Mouse (Mus musculus) ES-Bruce4 (cell line): ENCODE results near the gene Tm4sf19. TPM values are rescaled to one million over a fixed set of nuclear protein-coding genes. Genes with fewer than 3 reads are reported as not detected.

Experiments used
- H3K27ac ChIP-seq: 2 replicates; pipeline ENCODE4 v1.5.1; 2012; ENCODE audit warnings: low read length, inconsistent platforms; ENCODE audit not compliant: insufficient read depth
- H3K27me3 ChIP-seq: 2 replicates; pipeline ENCODE4 v1.6.1; 2012; ENCODE audit warnings: mild to moderate bottlenecking, low read length, inconsistent platforms; ENCODE audit not compliant: control insufficient read depth, poor library complexity, insufficient read depth, severe bottlenecking
- H3K36me3 ChIP-seq: 2 replicates; pipeline ENCODE4 v1.6.1; 2012; ENCODE audit warnings: inconsistent platforms, mild to moderate bottlenecking, low read length, moderate library complexity; ENCODE audit not compliant: control insufficient read depth, poor library complexity, insufficient read depth, severe bottlenecking
- H3K4me1 ChIP-seq: one replicate; pipeline ENCODE4 v1.8.1; 2011; ENCODE audit warnings: low read length; ENCODE audit not compliant: control insufficient read depth, insufficient read depth
- H3K4me3 ChIP-seq: 2 replicates; pipeline ENCODE4 v1.5.1; 2011; ENCODE audit warnings: low read depth, mild to moderate bottlenecking, low read length
- H3K9ac ChIP-seq: 2 replicates; pipeline ENCODE4 v1.6.1; 2012; ENCODE audit warnings: low read depth, mild to moderate bottlenecking, inconsistent platforms; ENCODE audit not compliant: poor library complexity, severe bottlenecking
- H3K9me3 ChIP-seq: replicated peaks from 2 replicates; pipeline ENCODE4 v1.6.1; 2012; ENCODE audit warnings: mild to moderate bottlenecking, low read length, inconsistent platforms; ENCODE audit not compliant: control insufficient read depth, poor library complexity, insufficient read depth, severe bottlenecking
- CTCF ChIP-seq: IDR thresholded peaks from one replicate; pipeline ENCODE4 v1.8.1; 2011; ENCODE audit warnings: low read depth, low read length
- EP300 ChIP-seq: IDR thresholded peaks from 2 replicates; pipeline ENCODE4 v1.6.1; 2011; ENCODE audit warnings: low read depth, low read length; ENCODE audit not compliant: insufficient read depth
- POLR2A ChIP-seq: IDR thresholded peaks from one replicate; pipeline ENCODE4 v1.8.1; 2011; ENCODE audit warnings: low read length; ENCODE audit not compliant: insufficient read depth
- polyA plus RNA-seq: library from polyadenylated mRNA; stranded (reverse); fragments of >200 nt; gene quantifications from 2 replicates; pipeline ENCODE4 v1.2.4, GENCODE M21; 2011; ENCODE audit warnings: low read depth; ENCODE audit not compliant: missing spikeins, insufficient read depth, insufficient read length

Tm4sf19 gene
- polyA plus RNA-seq, 1 experiment, result not detected

DNA sequence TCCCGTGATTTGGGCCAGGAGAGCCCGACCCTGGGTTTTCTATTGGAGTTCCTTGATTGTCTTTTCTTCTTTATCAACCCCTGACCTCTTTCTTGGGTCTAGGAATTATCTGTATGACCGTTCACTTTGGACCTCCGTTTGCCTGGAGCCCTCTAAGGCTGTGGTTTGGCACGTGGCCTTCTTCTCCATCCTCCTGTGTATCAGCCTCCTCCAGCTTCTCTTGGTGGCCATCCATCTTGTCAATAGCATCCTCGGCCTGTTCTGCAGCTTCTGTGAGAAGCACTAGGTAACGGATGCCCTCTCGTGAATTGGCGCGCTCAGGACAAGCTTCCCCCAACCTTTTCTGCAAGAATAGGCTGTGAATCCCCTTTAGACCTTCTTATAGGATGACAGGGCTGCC is 7.4 kb downstream of the Tm4sf19 start:
- no peaks in the 10 kb centered on the region for H3K9me3 ChIP-seq
- TF ChIP-seq CTCF (no peak), POLR2A (no peak), EP300 (no peak)
- no peak overlapping the region for H3K27ac ChIP-seq
- H3K36me3 ChIP-seq, result no peaks in the 10 kb centered on the region
- no peaks in the 10 kb centered on the region for H3K27me3 ChIP-seq
- no peak overlapping the region for H3K9ac ChIP-seq
- no peak overlapping the region for H3K4me3 ChIP-seq
- H3K4me1 ChIP-seq, result no peaks in the 10 kb centered on the region

GRCm38 (mm10) chr16:32417457-32417856 is 17.2 kb downstream of the Tm4sf19 start:
- Histone ChIP-seq H3K36me3 (no peaks in the 10 kb centered on the region), H3K27ac (no peak overlapping the region), H3K27me3 (no peaks in the 10 kb centered on the region), H3K4me1 (no peaks in the 10 kb centered on the region), H3K9me3 (no peaks in the 10 kb centered on the region), H3K4me3 (no peak overlapping the region), H3K9ac (no peak overlapping the region)
- TF ChIP-seq CTCF (no peak), EP300 (no peak), POLR2A (no peak)

DNA sequence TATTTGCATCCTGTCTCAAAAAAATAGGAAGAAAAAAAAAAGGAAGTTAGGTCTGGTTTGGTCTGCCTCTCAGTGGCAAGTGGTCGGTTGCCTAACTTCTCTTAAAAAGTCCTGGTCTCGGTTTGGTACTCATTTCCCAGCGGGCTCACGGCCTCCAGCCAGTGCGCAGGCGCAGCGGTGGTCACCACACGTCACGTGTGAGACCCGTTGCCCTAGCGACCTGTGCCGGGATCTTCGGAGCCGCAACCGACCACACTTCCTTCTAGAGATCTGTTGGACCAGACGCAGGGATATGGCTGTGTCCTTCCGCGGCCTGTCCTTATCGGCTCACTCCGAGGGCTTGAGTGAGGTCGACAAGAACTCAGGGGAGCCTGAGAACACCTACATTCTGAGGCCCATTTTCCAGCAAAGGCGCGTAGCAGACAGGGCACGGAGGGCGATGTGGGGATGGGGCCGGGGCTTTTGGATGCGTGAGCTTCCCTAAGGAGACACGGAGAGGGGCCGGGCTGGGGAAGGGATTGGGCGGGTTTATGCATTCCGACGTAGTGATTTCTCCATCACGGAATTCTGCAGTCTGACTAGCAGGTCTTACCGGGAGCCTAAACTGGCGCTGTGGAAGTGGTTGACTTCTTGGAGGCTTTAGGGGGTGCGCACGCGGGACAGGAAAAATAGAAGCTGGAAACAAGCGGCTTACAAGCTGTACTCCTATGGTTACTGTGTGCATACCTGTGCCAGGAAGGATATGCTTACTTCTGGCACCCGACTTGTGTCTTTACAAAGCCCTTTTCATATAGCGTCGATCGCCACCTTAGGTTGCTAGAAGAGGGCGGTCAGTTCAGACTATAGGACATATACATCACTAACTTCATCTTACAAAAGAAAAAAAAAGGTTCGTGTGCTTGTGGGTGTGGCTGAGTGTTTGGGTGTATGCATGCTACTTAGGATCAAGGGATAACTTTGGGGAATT is 19.5 kb downstream of the Tm4sf19 start, which contains the start of gene Tctex1d2:
Gene Tctex1d2 (plus strand): TSS at position 186 of the 967 bp plus-strand sequence.
- no peaks in the 10 kb centered on the region for H3K36me3 ChIP-seq
- H3K4me3 ChIP-seq, result peak within 1 kb of the TSS; percentile 95
- no peak for TF ChIP-seq CTCF
- TF ChIP-seq POLR2A, result peak; percentile 73
- no peak; the same call in 1 of the 2 replicates for TF ChIP-seq EP300
- no peaks in the 10 kb centered on the region for H3K27me3 ChIP-seq
- no peaks in the 10 kb centered on the region for H3K4me1 ChIP-seq
- peak within 1 kb of the TSS; percentile 69 for H3K9ac ChIP-seq
- peak within 1 kb of the TSS; percentile 59 for H3K27ac ChIP-seq
- no peaks in the 10 kb centered on the region for H3K9me3 ChIP-seq

DNA sequence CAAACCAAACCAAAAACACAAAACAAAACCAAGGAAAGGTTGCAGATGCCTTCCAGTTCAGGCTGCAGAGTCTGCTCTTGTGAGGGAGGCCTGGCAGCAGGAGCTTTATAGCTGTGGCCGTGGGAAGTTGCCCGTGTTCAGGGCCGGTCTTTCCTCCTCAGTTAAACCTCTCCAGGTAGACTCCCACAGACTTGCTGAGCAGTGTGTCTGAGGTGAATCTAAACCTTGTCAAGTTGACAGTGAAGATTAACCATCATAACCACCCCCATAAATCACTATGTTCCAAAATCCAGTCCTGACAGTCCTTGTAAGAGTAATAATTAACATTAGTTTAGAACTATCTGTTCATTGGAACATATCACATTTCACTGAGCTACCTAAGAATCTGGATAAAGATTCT is 27.2 kb downstream of the Tm4sf19 start:
- TF ChIP-seq CTCF, result no peak
- TF ChIP-seq EP300, result no peak
- no peak for TF ChIP-seq POLR2A
- no peaks in the 10 kb centered on the region for H3K27me3 ChIP-seq

GRCm38 (mm10) chr16:32430474-32431046 is 30.3 kb downstream of the Tm4sf19 start, which contains the start of gene Pcyt1a:
Gene Pcyt1a, plus strand, starts transcription at chr16:32430921.
- H3K4me1 ChIP-seq, result no peaks in the 10 kb centered on the region
- H3K27ac ChIP-seq, result peak within 1 kb of the TSS; percentile 42; the same call in 1 of the 2 replicates
- peak within 1 kb of the TSS; percentile 95 for H3K4me3 ChIP-seq
- no peaks in the 10 kb centered on the region for H3K36me3 ChIP-seq
- H3K9me3 ChIP-seq, result no peaks in the 10 kb centered on the region
- no peaks in the 10 kb centered on the region for H3K27me3 ChIP-seq
- TF ChIP-seq CTCF, result no peak
- no peak for TF ChIP-seq EP300
- H3K9ac ChIP-seq, result peak within 1 kb of the TSS; percentile 59

More for the DNA sequence above, 27.2 kb downstream of the Tm4sf19 start:
- Histone ChIP-seq H3K9me3 (no peaks in the 10 kb centered on the region), H3K4me1 (no peaks in the 10 kb centered on the region), H3K27ac (no peak overlapping the region), H3K36me3 (0 out of 2 replicates have a peak, but pooled peaks cover 3% of the 10 kb centered on the region), H3K9ac (no peak overlapping the region), H3K4me3 (no peak overlapping the region)
